Mouse (Mus musculus) kidney, embryonic 16.5 days (tissue): Measurements from ENCODE around the gene Cnpy2. TPM values are rescaled to one million over a fixed set of nuclear protein-coding genes. Genes with fewer than 3 reads are reported as not detected.

ENCODE experiments used
- ATAC-seq: fragments of 200-750 bp; cut with Nextera tagmentation; 2 replicates; pipeline ENCODE4 v1.8.0; 2017; ENCODE audit warnings: moderate TSS enrichment; ENCODE audit not compliant: low FRiP score, low TSS enrichment
- H3K27ac ChIP-seq: fragments of 300-500 bp; sonication (generic); 2 replicates; pipeline ENCODE4 v1.5.1; 2014; ENCODE audit warnings: low read length
- H3K27me3 ChIP-seq: fragments of 300-500 bp; sonication (generic); 2 replicates; pipeline ENCODE4 v1.6.1; 2014; ENCODE audit warnings: low read length, control low read depth, mixed read lengths; ENCODE audit not compliant: insufficient read depth
- H3K36me3 ChIP-seq: fragments of 300-500 bp; sonication (generic); 2 replicates; pipeline ENCODE4 v1.6.1; 2014; ENCODE audit warnings: low read length, control low read depth, mixed read lengths; ENCODE audit not compliant: insufficient read depth
- H3K4me1 ChIP-seq: fragments of 300-500 bp; sonication (generic); 2 replicates; pipeline ENCODE4 v1.6.1; 2014; ENCODE audit warnings: low read length, control low read depth, mixed read lengths; ENCODE audit not compliant: insufficient read depth
- H3K4me2 ChIP-seq: fragments of 300-500 bp; sonication (generic); replicated peaks from 2 replicates; pipeline ENCODE4 v1.6.1; 2014; ENCODE audit warnings: low read depth, low read length
- H3K4me3 ChIP-seq: fragments of 300-500 bp; sonication (generic); 2 replicates; pipeline ENCODE4 v1.5.1; 2014; ENCODE audit warnings: mild to moderate bottlenecking, low read length
- H3K9ac ChIP-seq: fragments of 300-500 bp; sonication (generic); replicated peaks from 2 replicates; pipeline ENCODE4 v1.6.1; 2014; ENCODE audit warnings: low read length
- H3K9me3 ChIP-seq: fragments of 300-500 bp; sonication (generic); 2 replicates; pipeline ENCODE4 v1.6.1; 2016; ENCODE audit warnings: low read length, control low read depth
- WGBS: fragments of 180-500 bp; shearing (Covaris S2); extraction: QIAGEN DNeasy Blood & Tissue Kit; methylation state at CpG from one replicate; pipeline ENCODE4 v1.1.7; 2014; 5-methylcytosine and 5-hydroxymethylcytosine counted together
- polyA plus RNA-seq: library from polyadenylated mRNA; unstranded; fragments of >200 nt; fragmentation: Nextera tagmentation; extraction: Ambion mirVana; gene quantifications from 2 replicates; pipeline ENCODE4 v1.2.1, GENCODE M21; 2015

The Cnpy2 gene
- polyA plus RNA-seq, 1 experiment from 2014 or later = 370 TPM

GRCm38 (mm10) chr10:128296370-128297090 is 25.7 kb upstream of the Cnpy2 start:
- H3K9ac ChIP-seq = no peak overlapping the region
- no peak for ATAC-seq
- H3K27me3 ChIP-seq = no peaks in the 10 kb centered on the region
- H3K27ac ChIP-seq = no peak overlapping the region
- WGBS = 76% methylated on average over 13 of the region's 13 CpGs
- peaks cover 9% of the 10 kb centered on the region; the same call in 1 of the 2 replicates for H3K36me3 ChIP-seq
- no peak overlapping the region for H3K4me3 ChIP-seq
- H3K9me3 ChIP-seq = no peaks in the 10 kb centered on the region
- H3K4me1 ChIP-seq = no peaks in the 10 kb centered on the region
- H3K4me2 ChIP-seq = no peak overlapping the region

- Histone ChIP-seq H3K27ac (peak overlapping the region; percentile 35; the same call in 1 of the 2 replicates), H3K9ac (0 out of 2 replicates have a peak overlapping the region, but pooled peaks have one; percentile 49)
- no peak for ATAC-seq
Measured at GRCm38 (mm10) chr10:128297221-128297620, 25.0 kb upstream of the Cnpy2 start.

GRCm38 (mm10) chr10:128297622-128298021 is 24.6 kb upstream of the Cnpy2 start:
- Histone ChIP-seq H3K27me3 (no peaks in the 10 kb centered on the region), H3K36me3 (no peaks in the 10 kb centered on the region), H3K4me1 (peaks cover 6% of the 10 kb centered on the region; the same call in 1 of the 2 replicates), H3K9ac (peak overlapping the region; percentile 49; the same call in 1 of the 2 replicates), H3K4me3 (no peak overlapping the region), H3K9me3 (no peaks in the 10 kb centered on the region), H3K4me2 (no peak overlapping the region), H3K27ac (peak overlapping the region; percentile 35; the same call in 1 of the 2 replicates)
- 0 out of 2 replicates have a peak, but pooled peaks have one; percentile 20 for ATAC-seq
- WGBS = 70% methylated on average over 11 of the region's 11 CpGs

More at GRCm38 (mm10) chr10:128297221-128297620, 25.0 kb upstream of the Cnpy2 start:
- Histone ChIP-seq H3K4me1 (peaks cover 2% of the 10 kb centered on the region; the same call in 1 of the 2 replicates), H3K27me3 (no peaks in the 10 kb centered on the region), H3K9me3 (no peaks in the 10 kb centered on the region), H3K4me3 (no peak overlapping the region), H3K36me3 (0 out of 2 replicates have a peak, but pooled peaks cover 3% of the 10 kb centered on the region), H3K4me2 (no peak overlapping the region)
- WGBS = 73% methylated on average over 4 of the region's 4 CpGs

- ATAC-seq = no peak
- Histone ChIP-seq H3K4me2 (no peak overlapping the region), H3K27ac (no peak overlapping the region), H3K4me3 (no peak overlapping the region), H3K4me1 (peaks cover 6% of the 10 kb centered on the region; the same call in 1 of the 2 replicates), H3K27me3 (no peaks in the 10 kb centered on the region), H3K9ac (peak overlapping the region; percentile 49; the same call in 1 of the 2 replicates), H3K36me3 (no peaks in the 10 kb centered on the region), H3K9me3 (no peaks in the 10 kb centered on the region)
- WGBS = 73% methylated on average over 6 of the region's 6 CpGs
Measured at GRCm38 (mm10) chr10:128298243-128298642, 24.0 kb upstream of the Cnpy2 start.

GRCm38 (mm10) chr10:128298702-128299171 is 23.5 kb upstream of the Cnpy2 start, which contains the start of gene Il23a:
Gene Il23a, minus strand, starts transcription at chr10:128298752.
- WGBS = 75% methylated on average over 11 of the region's 11 CpGs
- Histone ChIP-seq H3K27ac (peak within 1 kb of the TSS; percentile 35; the same call in 1 of the 2 replicates), H3K4me2 (no peak within 1 kb of the TSS), H3K4me1 (peaks cover 8% of the 10 kb centered on the region), H3K27me3 (no peaks in the 10 kb centered on the region), H3K36me3 (no peaks in the 10 kb centered on the region), H3K9me3 (no peaks in the 10 kb centered on the region), H3K4me3 (no peak within 1 kb of the TSS), H3K9ac (peak within 1 kb of the TSS; percentile 49; the same call in 1 of the 2 replicates)
- no peak for ATAC-seq

GRCm38 (mm10) chr10:128302357-128302756 is 19.9 kb upstream of the Cnpy2 start:
- 43% methylated on average over 3 of the region's 3 CpGs for WGBS
- H3K4me1 ChIP-seq = peaks cover 16% of the 10 kb centered on the region
- peak overlapping the region; percentile 69 for H3K4me3 ChIP-seq
- H3K4me2 ChIP-seq = peak overlapping the region; percentile 76
- peak overlapping the region; percentile 91 for H3K9ac ChIP-seq
- H3K36me3 ChIP-seq = peaks cover 6% of the 10 kb centered on the region; the same call in 1 of the 2 replicates
- H3K27me3 ChIP-seq = no peaks in the 10 kb centered on the region
- no peaks in the 10 kb centered on the region for H3K9me3 ChIP-seq
- no peak for ATAC-seq
- H3K27ac ChIP-seq = peak overlapping the region; percentile 96

GRCm38 (mm10) chr10:128302785-128303125 is 19.5 kb upstream of the Cnpy2 start:
- peak overlapping the region; percentile 91 for H3K9ac ChIP-seq
- peaks cover 7% of the 10 kb centered on the region; the same call in 1 of the 2 replicates for H3K36me3 ChIP-seq
- H3K4me1 ChIP-seq = peaks cover 16% of the 10 kb centered on the region
- 0% methylated on average over 9 of the region's 9 CpGs for WGBS
- no peaks in the 10 kb centered on the region for H3K9me3 ChIP-seq
- H3K4me3 ChIP-seq = peak overlapping the region; percentile 69
- ATAC-seq = peak; percentile 50; the same call in 1 of the 2 replicates
- H3K27me3 ChIP-seq = no peaks in the 10 kb centered on the region
- H3K27ac ChIP-seq = peak overlapping the region; percentile 96
- H3K4me2 ChIP-seq = peak overlapping the region; percentile 76

- 1% methylated on average over 37 of the region's 37 CpGs for WGBS
- H3K36me3 ChIP-seq = peaks cover 10% of the 10 kb centered on the region; the same call in 1 of the 2 replicates
- H3K27me3 ChIP-seq = no peaks in the 10 kb centered on the region
- H3K27ac ChIP-seq = peak within 1 kb of the TSS; percentile 96
- peak within 1 kb of the TSS; percentile 69 for H3K4me3 ChIP-seq
- no peaks in the 10 kb centered on the region for H3K9me3 ChIP-seq
- H3K9ac ChIP-seq = peak within 1 kb of the TSS; percentile 91
- ATAC-seq = peak; percentile 99
- H3K4me1 ChIP-seq = peaks cover 16% of the 10 kb centered on the region
- H3K4me2 ChIP-seq = peak within 1 kb of the TSS; percentile 76
Measured at GRCm38 (mm10) chr10:128303126-128304021, 18.9 kb upstream of the Cnpy2 start, which contains the start of gene Pan2. Gene Pan2, plus strand, starts transcription at chr10:128303335.

- H3K9me3 ChIP-seq = no peaks in the 10 kb centered on the region
- no peak overlapping the region for H3K27ac ChIP-seq
- H3K36me3 ChIP-seq = peaks cover 57% of the 10 kb centered on the region
- no peak overlapping the region for H3K9ac ChIP-seq
- H3K4me2 ChIP-seq = no peak overlapping the region
- H3K27me3 ChIP-seq = no peaks in the 10 kb centered on the region
- H3K4me3 ChIP-seq = no peak overlapping the region
- no peaks in the 10 kb centered on the region; the same call in 1 of the 2 replicates for H3K4me1 ChIP-seq
- no peak for ATAC-seq
- WGBS = 81% methylated on average over 7 of the region's 7 CpGs
Measured at GRCm38 (mm10) chr10:128309654-128310053, 12.6 kb upstream of the Cnpy2 start.
